Mouse (Mus musculus): ENCODE data around the gene Atp6ap1.

Atp6ap1 gene

GRCm38 (mm10) chrX:74296538-74297448 lies at the start of gene Atp6ap1:
Gene Atp6ap1 (plus strand): TSS chrX:74297097.
- in situ Hi-C loops (cut with MboI; ENCODE audit: low pct_unique_long_range_greater_than_20kb in 1 of 2, low sequenced_read_pairs in 2 of 2, unreplicated experiment in 1 of 2) = no loop called here

DNA sequence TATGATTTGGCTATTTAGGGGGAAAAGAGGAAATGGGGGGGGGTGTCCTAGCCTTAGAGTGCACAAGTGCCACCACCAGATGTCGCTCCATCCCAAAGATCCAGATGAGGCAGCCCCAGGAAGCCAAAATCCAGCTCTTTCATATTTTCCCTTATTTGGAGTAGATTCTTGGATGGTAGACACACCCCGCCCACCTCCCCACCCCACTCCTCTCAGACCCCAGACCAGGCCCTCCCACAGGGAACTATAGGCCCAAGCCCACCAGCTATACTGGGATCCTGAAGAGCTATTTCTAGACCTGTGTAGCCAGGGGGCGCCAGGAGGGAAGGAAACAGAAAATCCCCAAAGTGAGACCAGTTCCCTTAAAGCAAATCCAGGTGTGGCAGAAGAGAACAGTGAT lies 48.2 kb upstream of the Atp6ap1 start:
- in situ Hi-C loops (cut with MboI; ENCODE audit: low pct_unique_long_range_greater_than_20kb in 1 of 2, low sequenced_read_pairs in 2 of 2, unreplicated experiment in 1 of 2) = loop anchor here in 1 of 2 experiments (25.0 kb wide), 1 partner anchor 311 kb away; the partner anchor contains the start of gene Renbp

DNA sequence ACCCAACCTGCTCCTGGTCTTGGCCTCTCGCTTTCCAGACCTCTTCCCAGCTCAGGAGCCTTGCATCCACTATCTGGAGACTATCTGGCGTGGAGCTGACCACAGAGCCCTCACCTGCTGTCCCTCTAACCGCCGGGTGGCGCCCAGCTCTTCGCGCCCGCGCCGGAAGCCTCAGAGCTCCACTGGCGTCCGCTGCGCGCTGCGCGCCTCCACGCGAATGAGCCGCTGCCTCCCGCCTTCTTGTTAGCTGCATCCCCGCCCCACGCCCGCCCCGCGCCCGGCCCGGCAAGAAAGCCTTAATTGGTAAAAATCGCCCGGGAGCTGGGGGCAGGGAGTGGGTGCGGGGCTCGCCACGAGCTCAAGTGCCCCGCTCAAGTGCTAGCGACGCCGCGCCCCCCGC lies 47.3 kb upstream of the Atp6ap1 start, which contains the start of gene Flna:
Gene Flna, minus strand, starts transcription at position 206 of the 400 bp plus-strand sequence.
- in situ Hi-C loops (cut with MboI; ENCODE audit: low pct_unique_long_range_greater_than_20kb in 1 of 2, low sequenced_read_pairs in 2 of 2, unreplicated experiment in 1 of 2) = loop anchor here (5.0 to 25.0 kb wide), 2 partner anchors 163 to 312 kb away; partner anchors contain the start of gene Renbp (in 1 of the 2)

- in situ Hi-C loops (cut with MboI; ENCODE audit: low pct_unique_long_range_greater_than_20kb in 1 of 2, low sequenced_read_pairs in 2 of 2, unreplicated experiment in 1 of 2) = loop anchor here in 1 of 2 experiments (5.0 kb wide), 1 partner anchor 158 kb away; no protein-coding TSS in a partner anchor
These were observed 42.6 kb upstream of the Atp6ap1 start, which contains the start of gene Emd for GRCm38 (mm10) chrX:74254153-74254887. Gene Emd (plus strand): TSS chrX:74254687.

DNA sequence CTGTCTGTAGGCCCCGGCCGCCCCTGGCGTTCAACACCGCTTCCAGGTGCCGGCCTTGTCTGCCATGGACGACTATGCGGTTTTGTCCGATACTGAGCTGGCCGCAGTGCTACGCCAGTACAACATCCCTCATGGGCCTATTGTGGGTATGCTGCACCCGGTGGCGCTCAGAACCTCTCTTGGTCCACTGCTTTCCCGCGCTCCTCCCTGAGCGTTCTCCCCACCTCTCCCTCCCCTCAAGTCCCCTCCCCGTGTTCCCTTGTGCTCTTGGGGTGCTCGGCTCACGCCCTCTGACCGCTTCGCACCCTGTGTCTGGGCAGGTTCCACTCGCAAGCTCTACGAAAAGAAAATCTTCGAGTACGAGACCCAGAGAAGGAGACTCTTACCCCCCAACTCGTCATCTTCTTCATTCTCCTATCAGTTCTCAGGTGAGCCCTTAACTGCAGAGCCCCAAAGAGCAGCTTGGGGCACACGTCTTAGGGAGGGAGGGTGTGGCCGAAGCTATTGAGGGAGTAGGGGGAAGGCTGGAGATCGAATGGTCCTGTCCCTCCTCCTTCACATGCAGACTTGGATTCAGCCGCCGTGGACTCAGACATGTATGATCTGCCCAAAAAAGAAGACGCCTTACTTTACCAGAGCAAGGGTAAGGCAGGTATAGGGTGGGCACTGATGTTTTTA lies 41.9 kb upstream of the Atp6ap1 start:
- in situ Hi-C loops (cut with MboI; ENCODE audit: low pct_unique_long_range_greater_than_20kb in 1 of 2, low sequenced_read_pairs in 2 of 2, unreplicated experiment in 1 of 2) = loop anchor here in 1 of 2 experiments (5.0 kb wide), 1 partner anchor 157 kb away; no protein-coding TSS in a partner anchor

- in situ Hi-C loops (cut with MboI; ENCODE audit: low pct_unique_long_range_greater_than_20kb in 1 of 2, low sequenced_read_pairs in 2 of 2, unreplicated experiment in 1 of 2) = no loop called here
These were observed 39.2 kb upstream of the Atp6ap1 start for GRCm38 (mm10) chrX:74257746-74258145.

GRCm38 (mm10) chrX:74269736-74270061 lies 27.2 kb upstream of the Atp6ap1 start:
- in situ Hi-C loops (cut with MboI; ENCODE audit: low pct_unique_long_range_greater_than_20kb in 1 of 2, low sequenced_read_pairs in 2 of 2, unreplicated experiment in 1 of 2) = no loop called here

- in situ Hi-C loops (cut with MboI; ENCODE audit: low pct_unique_long_range_greater_than_20kb in 1 of 2, low sequenced_read_pairs in 2 of 2, unreplicated experiment in 1 of 2) = no loop called here
These were observed 26.6 kb upstream of the Atp6ap1 start, which contains the start of gene Rpl10 for GRCm38 (mm10) chrX:74270062-74270901. Gene Rpl10 (plus strand): TSS chrX:74270812.

GRCm38 (mm10) chrX:74270902-74271551 lies 25.9 kb upstream of the Atp6ap1 start:
- in situ Hi-C loops (cut with MboI; ENCODE audit: low pct_unique_long_range_greater_than_20kb in 1 of 2, low sequenced_read_pairs in 2 of 2, unreplicated experiment in 1 of 2) = no loop called here

DNA sequence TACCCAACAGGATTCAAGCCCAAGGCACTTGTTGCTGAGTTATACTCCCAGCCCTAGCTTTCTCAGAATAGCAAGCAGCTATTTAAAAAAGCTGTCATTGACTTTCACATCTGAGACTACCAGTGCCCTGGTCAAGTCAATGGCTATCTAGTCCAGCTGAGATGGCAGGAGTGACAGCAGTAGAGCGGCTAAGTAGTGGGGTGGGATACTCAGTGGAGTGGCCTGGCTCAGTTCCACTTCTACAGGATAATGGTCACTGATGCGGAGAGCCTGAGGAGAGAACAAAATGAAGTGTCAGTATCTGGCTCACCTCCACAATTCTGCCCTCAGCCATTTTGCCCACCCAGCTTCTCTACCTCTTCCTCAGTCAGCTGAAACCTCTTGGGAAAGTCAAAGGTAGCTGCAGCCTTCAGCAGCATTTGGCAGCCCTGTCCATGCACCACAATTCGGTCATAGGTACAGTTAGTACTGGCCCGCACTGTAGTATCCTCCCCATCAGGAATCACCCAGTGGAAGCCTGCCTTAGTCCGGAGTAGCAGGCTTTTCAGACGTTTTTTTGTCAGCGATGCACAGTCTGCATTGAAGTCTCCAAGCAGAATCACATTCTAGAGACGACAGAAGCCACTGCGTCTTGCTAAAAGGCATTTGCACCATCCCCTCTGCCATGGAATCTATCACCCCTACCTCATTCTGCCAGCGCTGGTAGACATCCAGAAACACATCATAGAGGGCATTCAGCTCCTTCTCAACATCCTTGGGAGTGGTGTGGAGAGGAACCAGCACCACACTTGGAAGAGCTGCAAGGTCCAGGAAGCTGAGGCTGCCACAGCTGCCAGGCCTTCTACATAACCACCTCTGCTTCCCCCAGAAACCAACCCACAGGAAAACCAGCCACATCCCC lies 23.2 kb upstream of the Atp6ap1 start:
- in situ Hi-C loops (cut with MboI; ENCODE audit: low pct_unique_long_range_greater_than_20kb in 1 of 2, low sequenced_read_pairs in 2 of 2, unreplicated experiment in 1 of 2) = no loop called here

- in situ Hi-C loops (cut with MboI; ENCODE audit: low pct_unique_long_range_greater_than_20kb in 1 of 2, low sequenced_read_pairs in 2 of 2, unreplicated experiment in 1 of 2) = no loop called here
These were observed 19.0 kb upstream of the Atp6ap1 start for GRCm38 (mm10) chrX:74277916-74278315.

DNA sequence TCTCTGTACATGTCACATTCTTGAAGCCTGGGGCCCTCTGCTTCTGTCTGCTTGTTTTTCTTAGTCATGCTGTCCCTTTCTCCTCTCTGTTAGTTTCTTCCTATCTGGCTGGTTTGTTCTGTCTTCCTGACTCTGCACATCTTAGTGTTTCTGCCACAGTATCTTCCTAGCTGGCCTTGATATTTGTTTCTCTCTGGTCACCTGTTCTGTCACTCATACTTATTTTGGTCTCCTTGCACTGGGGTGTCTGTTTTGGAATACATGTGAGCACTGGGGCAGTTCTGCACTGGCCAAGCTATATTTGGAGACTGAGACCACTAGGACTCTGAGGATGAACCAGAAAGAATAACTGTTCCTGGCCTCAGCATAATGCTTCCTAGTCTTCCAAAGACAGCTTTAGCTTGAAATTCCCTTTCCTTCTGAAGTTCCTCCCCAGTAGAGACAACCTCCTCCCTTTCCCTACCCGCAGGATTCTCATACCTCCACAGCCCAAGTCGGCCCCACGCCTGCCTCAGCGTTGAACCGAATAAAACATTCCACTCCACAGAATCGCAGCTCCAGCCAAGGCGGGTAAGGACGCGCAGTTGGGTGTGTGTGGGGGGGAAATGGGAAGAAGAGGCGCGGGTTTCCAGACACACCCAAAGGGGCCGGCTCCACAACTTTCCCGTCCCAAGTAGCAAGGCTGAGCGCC lies 15.7 kb upstream of the Atp6ap1 start:
- in situ Hi-C loops (cut with MboI; ENCODE audit: low pct_unique_long_range_greater_than_20kb in 1 of 2, low sequenced_read_pairs in 2 of 2, unreplicated experiment in 1 of 2) = no loop called here

DNA sequence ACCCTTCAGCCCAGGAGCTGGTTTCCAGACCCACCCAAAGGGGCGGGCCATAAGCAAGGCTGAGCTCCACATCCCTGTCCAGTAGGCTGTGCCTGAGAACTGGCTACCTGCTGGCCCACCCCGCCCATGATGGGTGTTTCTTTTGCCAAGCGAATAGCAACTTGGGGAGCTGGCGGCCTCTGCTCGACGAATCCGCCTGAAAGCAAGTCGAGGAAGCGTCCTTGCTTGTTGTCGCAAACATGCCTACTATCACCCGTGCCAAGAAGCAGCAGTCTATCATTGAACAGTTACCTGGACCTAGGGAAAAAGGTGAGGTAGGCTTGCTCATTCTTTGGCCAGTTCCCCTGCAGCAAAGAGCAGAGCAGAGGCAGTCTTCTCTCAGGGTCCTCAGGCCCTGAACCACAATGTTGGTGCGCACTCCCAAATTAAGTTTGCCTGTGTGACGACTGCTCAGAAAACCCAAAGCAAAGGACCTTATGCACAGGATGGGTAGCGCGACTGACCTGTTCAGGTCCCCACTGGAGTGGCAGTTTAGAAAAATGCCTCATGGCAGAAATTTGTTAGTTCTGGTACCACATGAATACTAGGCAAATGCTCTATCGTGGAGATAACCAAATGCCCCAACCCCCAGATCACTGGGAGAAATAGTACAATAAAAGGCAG lies 15.0 kb upstream of the Atp6ap1 start, which contains the start of the genes Taz and Dnase1l1:
Gene Taz, plus strand, starts transcription at position 181 of the 663 bp plus-strand sequence.
Gene Dnase1l1, minus strand, starts transcription at position 606 of the 663 bp plus-strand sequence.
- in situ Hi-C loops (cut with MboI; ENCODE audit: low pct_unique_long_range_greater_than_20kb in 1 of 2, low sequenced_read_pairs in 2 of 2, unreplicated experiment in 1 of 2) = no loop called here

- in situ Hi-C loops (cut with MboI; ENCODE audit: low pct_unique_long_range_greater_than_20kb in 1 of 2, low sequenced_read_pairs in 2 of 2, unreplicated experiment in 1 of 2) = no loop called here
These were observed 14.4 kb upstream of the Atp6ap1 start for GRCm38 (mm10) chrX:74282395-74283091.

DNA sequence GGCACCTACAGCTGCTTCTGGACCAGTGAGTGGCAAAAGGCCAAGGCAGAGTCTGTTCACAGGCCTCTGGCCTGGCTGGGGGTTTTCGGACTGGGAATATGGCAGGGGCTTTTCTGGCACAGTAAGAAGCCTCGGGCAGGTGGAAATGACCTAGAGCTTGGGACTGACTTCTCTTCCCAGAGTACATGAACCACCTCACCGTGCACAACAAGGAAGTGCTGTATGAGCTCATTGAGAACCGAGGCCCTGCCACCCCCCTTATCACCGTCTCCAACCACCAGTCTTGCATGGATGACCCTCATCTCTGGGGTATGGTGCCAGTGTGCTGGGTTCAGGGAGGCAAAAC lies 13.8 kb upstream of the Atp6ap1 start:
- in situ Hi-C loops (cut with MboI; ENCODE audit: low pct_unique_long_range_greater_than_20kb in 1 of 2, low sequenced_read_pairs in 2 of 2, unreplicated experiment in 1 of 2) = no loop called here

Data from mouse embryonic stem cell (cell line).